Mouse (Mus musculus) spleen, adult 12 weeks (tissue): Measurements from ENCODE around the gene Foxi1.
A peak's percentile ranks its signal among the peaks of the same experiment; 100 is the strongest.
"Not testable (repeated sequence)": the region's sequence is repeated elsewhere in the genome, so short reads cannot be mapped to it uniquely, and the experiment has no call there.

Experiments used
- DNase-seq: peaks from one replicate; pipeline ENCODE4 v3.0.0; 2022; ENCODE audit warnings: low spot score

Foxi1 gene

GRCm38 (mm10) chr11:34207989-34208388 is at the start of gene Foxi1:
Foxi1 (minus strand) TSS chr11:34208089.
- DNase-seq = no peak

GRCm38 (mm10) chr11:34242979-34243378 is 35.1 kb upstream of the Foxi1 start:
- no peak for DNase-seq

- no peak for DNase-seq
These were observed 32.4 kb upstream of the Foxi1 start for GRCm38 (mm10) chr11:34240252-34240651.

DNA sequence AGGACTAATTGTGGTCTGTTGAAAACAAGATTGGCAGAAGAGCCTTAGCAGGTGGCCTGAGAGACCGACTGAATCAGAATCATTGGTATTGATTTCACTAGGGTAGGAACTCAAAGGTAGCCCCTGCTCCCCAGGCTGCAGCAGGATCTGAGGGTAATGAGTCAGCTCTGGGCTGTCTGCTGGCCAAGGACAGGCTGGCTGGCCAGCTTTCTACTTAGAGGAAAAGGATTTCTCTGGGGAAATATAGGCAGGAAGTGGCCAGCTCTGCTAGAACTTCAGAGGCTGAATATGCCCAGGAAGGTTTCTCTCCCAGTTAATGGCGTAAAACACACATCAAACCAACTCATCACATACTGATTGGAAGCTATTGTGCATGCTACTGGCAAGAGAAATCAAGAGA is 31.8 kb upstream of the Foxi1 start:
- DNase-seq = no peak

DNA sequence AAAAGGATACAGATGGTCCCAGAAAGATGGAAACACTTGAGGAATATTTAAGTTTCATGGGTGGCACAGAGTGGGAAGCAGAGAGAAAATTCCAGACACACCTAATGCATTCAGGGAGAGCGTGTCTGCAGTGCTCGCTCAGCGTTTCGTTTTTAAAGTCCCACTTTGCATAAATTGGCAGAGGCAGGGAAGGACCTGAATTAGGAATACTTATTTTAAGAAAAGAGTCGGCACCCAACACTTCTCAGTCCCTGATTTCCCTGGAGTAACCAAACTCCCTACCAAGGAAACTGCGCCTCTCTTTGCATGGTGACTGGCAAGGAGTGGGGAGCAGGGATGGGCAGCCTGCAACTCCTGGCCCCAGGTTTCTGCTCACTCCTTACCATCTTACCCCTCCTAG is 29.0 kb upstream of the Foxi1 start:
- DNase-seq = no peak

DNA sequence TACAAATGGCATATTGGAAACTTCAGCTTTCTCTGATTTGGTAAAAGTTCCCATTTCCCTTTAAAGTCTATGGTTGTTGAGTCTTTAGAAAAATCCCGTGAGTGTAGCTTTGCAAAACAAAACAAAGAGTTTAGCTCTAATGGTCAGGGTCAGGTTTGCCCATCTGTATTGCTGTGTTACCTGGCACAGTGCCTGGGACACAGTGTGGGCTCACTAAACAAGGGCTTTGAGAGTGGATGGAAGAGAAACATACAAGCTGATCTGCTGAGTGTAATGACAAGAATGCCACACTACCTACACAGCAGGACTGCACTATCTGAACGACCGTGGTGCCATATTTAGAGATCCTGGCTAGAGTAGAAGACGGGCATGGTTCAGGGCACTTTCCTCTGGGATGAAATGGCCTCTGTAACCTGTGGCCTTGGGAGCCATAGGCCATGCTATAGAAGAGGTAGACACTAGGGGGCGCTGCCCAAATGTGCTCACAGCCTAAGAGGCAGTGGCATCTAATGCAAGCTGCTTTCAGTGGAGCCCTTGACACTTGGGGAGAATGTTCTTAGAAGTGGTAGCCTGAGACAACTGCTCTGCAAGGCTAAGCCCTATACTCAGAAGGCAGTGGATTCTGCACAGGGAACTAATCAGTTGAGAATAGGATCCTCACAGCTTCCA is 28.3 kb upstream of the Foxi1 start:
- no peak for DNase-seq

DNA sequence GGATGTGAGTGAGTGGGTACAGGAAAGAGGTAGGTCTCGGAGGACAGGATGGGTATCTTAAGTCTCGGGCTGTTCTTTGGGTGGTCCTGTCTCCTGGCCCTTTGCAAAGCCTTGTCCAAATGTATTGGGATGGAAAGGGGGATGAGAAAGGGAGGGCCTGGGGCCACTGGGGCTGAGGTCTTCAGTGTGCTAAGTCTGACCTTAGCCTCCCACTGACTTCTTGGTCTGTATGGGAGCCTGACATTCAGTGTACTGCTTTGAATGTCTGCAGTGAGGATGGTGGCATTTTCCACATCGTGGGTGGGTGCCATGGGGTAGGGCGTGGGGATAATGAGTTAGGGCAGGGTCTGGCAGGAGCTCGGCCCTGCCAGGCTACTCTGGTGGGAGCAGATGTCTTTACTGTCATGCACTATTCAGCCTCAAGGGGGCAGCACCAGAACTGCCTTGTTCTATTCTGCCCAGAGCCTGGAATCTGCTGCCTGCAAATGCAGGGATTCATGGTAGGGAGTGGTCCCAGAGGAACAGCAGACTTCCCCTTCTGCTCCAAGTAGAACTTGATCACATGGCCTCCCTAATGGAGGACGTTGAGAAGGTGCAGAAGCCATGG is 21.0 kb upstream of the Foxi1 start:
- peak; percentile 19 for DNase-seq

DNA sequence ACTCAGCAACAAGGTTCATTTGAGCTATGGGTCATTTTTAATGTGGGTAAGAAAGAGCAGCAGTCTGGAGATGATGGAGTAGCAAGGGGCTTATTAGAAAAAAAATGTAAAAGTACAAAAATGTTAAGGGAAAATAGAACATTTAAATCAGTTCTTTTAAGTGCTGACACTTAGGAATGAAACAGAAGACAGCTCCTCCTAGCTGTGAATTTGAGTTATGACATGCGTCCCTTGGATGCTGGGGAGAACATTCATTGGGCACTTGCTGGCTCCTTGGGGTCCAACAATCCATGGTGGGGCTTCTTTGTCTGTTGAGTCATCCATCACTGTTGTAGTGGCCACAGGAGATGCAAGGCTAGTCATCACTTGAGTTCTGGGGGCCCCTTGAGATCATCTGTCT is 19.3 kb upstream of the Foxi1 start:
- no peak for DNase-seq

- not testable (repeated sequence) for DNase-seq
These were observed 12.7 kb upstream of the Foxi1 start for GRCm38 (mm10) chr11:34220596-34220995.

DNA sequence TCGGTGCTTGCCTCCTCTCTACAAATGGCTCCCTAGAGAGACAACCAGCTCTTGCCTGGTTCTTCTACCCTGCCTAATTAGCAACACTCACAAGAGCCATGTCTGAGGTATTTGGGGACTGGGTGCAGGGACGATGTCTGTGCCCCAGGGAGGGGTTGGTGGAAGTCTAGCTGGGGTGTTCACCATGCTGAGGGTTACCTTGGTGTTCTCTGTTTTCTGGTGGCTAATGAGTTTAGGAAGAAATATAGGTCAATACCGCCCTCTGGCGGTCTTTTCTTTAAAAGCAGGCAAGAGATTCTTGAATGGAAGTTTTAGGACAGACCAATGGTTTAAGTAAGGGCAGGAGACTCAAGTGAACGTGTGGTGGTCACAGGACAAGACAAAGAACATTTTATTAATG is 5.0 kb upstream of the Foxi1 start:
- peak; percentile 20 for DNase-seq

- DNase-seq = no peak
These were observed 5.1 kb downstream of the Foxi1 start for GRCm38 (mm10) chr11:34202769-34203168.

DNA sequence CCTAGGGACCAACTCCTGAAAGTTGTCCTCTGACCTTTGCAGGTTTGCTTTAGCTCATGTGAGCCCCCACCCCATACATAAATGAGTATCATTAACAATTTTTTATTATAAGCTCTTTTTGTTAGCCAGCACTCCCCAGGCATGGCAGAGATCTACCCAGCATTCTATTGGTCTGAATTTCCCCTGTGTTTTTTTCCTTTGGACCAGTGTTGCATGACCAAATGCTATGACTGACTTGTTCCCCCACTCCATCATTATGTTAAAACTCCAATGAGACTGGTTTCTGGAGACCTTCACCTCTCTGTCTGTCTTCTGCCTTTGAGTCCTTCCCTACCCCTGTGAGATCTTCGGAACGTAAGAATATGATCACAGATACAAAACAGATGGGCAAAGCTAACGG is 12.7 kb downstream of the Foxi1 start:
- no peak for DNase-seq

DNA sequence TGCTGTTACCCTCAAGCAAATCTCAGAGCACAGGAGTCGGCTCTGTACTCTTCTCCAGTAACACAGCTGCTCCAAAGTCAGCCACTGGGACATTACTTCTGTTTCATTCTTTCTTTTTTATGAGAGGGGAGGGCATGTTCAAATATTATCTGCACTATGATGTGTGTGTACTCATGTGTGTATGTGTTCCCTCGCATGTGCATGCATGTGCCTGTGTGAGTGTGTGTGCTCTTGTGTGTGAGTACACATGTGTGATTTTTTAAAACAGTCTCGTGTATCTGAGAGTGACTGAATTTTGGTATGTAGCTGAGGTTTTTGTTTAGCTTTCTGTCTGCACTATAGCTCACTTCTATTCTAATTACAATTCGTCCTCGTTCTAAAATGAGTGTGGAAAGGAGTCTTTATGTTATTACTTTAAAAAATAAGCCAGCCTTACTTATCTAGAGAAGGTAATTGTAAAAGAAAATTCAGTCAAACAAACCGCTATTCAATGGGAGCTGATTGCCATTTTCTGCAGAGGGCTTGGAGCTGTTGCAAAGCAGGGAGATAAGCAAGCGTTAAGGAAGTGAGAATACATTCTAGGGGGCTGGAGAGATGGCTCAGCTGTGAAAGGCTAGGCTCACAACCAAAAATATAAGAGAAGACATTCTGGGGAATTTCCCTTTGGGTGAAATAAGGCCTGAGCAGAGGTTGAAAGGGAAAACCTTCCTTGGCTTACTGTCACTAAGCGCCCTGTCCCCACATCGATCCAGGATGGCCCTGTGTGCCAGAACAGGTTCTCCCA is 13.5 kb downstream of the Foxi1 start:
- DNase-seq = no peak

DNA sequence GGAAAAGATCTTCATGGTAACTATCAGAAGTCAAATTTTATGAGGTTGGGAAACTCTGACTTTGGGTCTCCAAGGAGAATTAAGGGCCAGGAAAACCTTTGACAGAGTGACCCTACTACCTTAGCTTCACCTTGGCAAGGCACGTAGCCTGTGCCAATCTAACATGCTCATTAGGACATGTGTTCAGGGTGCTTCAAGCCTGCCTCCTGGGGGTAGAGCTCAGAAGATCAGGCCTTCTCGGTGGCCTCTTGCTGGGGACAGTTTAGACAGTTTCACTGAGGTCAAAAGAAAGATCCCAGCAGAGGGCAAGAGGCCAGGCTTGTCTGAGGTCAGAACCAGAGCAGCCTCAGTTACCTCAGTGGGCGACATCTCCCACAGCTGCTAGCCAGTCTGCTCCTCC is 14.2 kb downstream of the Foxi1 start:
- DNase-seq = no peak

GRCm38 (mm10) chr11:34184266-34184665 is 23.6 kb downstream of the Foxi1 start:
- no peak for DNase-seq

DNA sequence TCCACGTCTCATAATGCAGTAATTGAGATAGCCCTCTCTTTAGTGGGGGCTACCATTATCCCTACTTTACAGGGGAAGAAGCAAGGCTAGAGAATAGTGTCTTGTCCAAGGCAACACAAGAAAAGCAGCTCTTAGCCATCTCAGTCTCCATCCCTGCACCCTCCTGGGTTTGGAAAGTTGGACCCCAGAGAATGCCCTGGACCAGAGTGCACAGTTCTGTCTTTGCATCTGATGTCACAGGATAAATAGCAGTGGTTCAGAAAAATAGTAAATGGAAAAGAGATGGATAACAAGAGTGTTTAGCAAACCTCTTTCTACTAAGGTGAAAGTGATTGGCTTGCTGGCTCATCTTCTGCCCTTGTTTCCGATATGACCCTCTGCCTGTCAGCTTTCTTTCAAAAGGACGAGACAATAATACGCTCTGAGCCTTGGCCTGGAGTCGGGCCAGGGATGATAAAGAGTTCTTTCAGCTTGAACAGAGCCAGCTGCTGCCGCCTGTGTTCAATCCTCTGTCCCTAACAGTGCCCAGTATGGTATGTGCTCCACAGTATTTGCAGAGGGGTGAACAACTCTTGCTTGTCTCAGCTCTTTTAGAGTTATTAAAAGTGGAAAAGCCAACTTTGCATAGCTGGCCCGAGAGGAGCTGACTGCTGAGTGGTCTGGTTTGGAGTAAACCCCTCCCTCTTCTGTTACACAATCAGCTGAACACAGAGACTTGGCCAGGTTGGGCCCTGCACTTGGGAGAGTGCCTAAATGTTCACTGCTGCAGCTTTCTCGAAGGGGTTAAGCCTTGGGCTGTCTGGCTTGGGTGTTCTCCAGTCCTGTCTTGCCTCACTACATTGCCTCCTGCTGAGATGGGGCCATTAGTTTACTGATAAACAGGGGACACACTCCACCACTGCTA is 26.4 kb downstream of the Foxi1 start:
- DNase-seq = no peak

DNA sequence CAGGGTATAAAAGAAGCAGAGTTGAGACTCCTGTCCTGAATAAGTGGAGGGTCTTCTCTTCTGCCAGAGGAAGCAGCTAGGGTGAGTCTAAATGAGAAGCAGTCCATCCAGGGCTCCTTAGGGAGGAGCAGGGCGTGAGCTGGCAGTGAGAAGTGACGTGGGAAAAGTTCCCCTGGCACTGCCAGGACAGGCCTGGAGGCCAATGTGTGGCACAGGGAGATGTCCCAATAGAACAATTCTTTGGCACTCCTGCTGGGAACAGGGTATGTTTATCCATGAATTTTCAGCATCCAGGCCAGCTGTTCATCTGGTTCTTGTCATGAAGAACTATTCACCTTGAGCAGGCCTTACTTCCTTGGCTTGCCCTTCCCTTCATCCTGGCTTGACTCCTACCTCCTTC is 29.1 kb downstream of the Foxi1 start:
- no peak for DNase-seq

DNA sequence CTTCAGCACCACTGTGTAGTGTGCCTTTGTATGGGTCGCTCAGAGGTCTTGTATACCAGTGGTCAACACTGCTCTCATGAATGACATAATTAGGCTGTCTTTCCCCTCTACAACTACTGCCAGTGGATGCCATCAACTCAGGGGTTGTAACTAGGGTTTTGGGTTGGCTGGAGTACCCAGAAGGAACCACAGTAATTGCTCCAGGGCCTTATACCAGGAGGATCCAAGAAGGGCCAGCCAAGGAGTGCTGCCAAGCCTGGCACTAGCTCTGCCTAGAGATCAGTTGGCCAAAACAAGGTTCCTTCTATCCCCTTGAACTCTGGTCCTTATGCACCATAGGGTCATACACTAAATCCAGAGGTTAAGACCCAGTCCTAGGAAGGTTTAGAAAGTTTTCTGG is 31.5 kb downstream of the Foxi1 start:
- DNase-seq = no peak

DNA sequence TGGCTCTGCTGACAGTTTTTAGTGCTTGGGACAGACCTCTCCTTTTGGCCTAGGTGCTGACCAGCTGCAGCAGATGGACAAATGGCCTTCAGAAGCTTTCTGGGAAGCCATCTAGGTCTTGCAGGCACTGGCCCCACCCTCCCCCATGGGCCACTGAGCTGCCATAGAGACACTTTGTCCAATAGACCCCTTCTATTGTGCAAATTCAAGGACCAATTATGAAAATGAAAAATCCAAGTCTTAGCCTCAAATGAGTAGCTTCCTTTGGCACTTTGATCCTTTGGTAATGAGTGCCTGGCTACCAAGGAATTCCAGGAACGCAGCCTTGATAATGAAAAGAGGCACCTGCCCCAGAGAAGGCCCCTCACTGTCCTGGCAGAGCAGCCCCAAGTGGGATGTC is 36.7 kb downstream of the Foxi1 start:
- DNase-seq = no peak

DNA sequence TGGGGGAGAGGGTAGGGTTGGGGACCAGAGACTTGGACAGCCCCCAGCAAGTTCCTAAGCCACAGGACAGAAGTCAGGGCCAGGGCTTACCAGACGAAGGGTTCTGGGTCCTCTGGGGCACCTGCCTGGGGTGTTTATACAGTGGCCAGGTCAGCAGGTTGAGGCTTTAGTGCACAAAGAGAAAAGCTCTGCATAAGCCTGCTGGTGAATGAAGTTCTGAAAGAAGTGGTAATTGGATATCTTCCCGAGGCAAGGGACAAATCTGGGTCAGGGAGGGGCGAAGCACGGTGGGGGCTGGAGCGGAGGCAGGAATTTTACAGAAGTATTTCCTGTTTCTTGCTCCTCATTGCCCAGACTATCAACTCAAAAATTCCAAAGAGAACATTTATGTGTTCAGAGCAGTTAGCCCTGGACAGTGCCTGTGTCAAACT is 38.4 kb downstream of the Foxi1 start:
- no peak for DNase-seq

DNA sequence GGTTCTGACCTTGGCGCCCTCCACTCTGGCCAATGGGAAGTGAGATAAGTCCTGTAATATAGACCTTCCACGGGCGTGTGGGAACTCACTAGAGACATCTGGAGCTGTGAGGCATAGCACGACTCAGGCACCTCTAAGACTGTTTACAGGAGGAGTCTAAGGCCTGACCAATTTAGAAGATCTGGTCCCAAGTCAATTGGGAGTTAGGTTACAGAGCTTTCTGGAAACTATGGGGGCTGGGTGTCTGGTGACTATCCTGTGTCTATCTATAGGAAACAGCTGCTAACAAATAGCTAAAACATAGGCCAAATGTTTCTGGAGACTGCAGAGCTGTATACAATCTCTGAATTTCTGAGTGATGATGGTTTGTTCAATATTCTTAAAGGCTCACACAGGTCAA is 41.5 kb downstream of the Foxi1 start:
- DNase-seq = no peak

- DNase-seq = no peak
These were observed 42.6 kb downstream of the Foxi1 start for GRCm38 (mm10) chr11:34165278-34165677.
